Mouse (Mus musculus) heart, embryonic 11.5 days (tissue): ENCODE results near the gene Cln6. TPM values are rescaled to one million over a fixed set of nuclear protein-coding genes. Genes with fewer than 3 reads are reported as not detected.
"Not testable (repeated sequence)": the region's sequence is repeated elsewhere in the genome, so short reads cannot be mapped to it uniquely, and the experiment has no call there.

ENCODE experiments used
- ATAC-seq: fragments of 200-750 bp; cut with Nextera tagmentation; replicated peaks from 2 replicates; pipeline ENCODE4 v1.8.0; 2017; ENCODE audit warnings: moderate library complexity; ENCODE audit not compliant: insufficient number of reproducible peaks, low FRiP score, low TSS enrichment
- H3K27ac ChIP-seq: fragments of 300-500 bp; sonication (generic); 2 replicates; pipeline ENCODE4 v1.5.1; 2014; ENCODE audit warnings: mild to moderate bottlenecking, low read depth, low read length
- H3K27me3 ChIP-seq: fragments of 300-500 bp; sonication (generic); 2 replicates; pipeline ENCODE4 v1.6.1; 2014; ENCODE audit warnings: mild to moderate bottlenecking, low read length, mixed read lengths; ENCODE audit not compliant: control insufficient read depth, insufficient read depth
- H3K36me3 ChIP-seq: fragments of 300-500 bp; sonication (generic); 2 replicates; pipeline ENCODE4 v1.6.1; 2014; ENCODE audit warnings: mild to moderate bottlenecking, low read length, moderate library complexity, mixed read lengths; ENCODE audit not compliant: control insufficient read depth, insufficient read depth
- H3K4me1 ChIP-seq: fragments of 300-500 bp; sonication (generic); 2 replicates; pipeline ENCODE4 v1.6.1; 2014; ENCODE audit warnings: low read length; ENCODE audit not compliant: control insufficient read depth, insufficient read depth
- H3K4me2 ChIP-seq: fragments of 300-500 bp; sonication (generic); 2 replicates; pipeline ENCODE4 v1.6.1; 2014; ENCODE audit warnings: mild to moderate bottlenecking, moderate library complexity
- H3K4me3 ChIP-seq: fragments of 300-500 bp; sonication (generic); 2 replicates; pipeline ENCODE4 v1.5.1; 2014; ENCODE audit warnings: low read depth, low read length
- H3K9ac ChIP-seq: fragments of 300-500 bp; sonication (generic); 2 replicates; pipeline ENCODE4 v1.6.1; 2014; ENCODE audit warnings: mild to moderate bottlenecking, low read depth, low read length, moderate library complexity
- H3K9me3 ChIP-seq: fragments of 300-500 bp; sonication (generic); replicated peaks from 2 replicates; pipeline ENCODE4 v1.6.1; 2016; ENCODE audit warnings: low read length; ENCODE audit not compliant: control insufficient read depth
- WGBS: fragments of 180-500 bp; shearing (Covaris S2); extraction: QIAGEN DNeasy Blood & Tissue Kit; methylation state at CpG from one replicate; pipeline ENCODE4 v1.1.7; 2014; ENCODE audit not compliant: insufficient replicate concordance; 5-methylcytosine and 5-hydroxymethylcytosine counted together
- polyA plus RNA-seq: library from polyadenylated mRNA; unstranded; fragments of >200 nt; fragmentation: Nextera tagmentation; extraction: Ambion mirVana; gene quantifications from 2 replicates; pipeline ENCODE4 v1.2.1, GENCODE M21; 2014

The Cln6 gene
- polyA plus RNA-seq, 1 experiment from 2014 or later, result 17.9 TPM

- Histone ChIP-seq H3K9ac (no peak overlapping the region), H3K36me3 (no peaks in the 10 kb centered on the region), H3K9me3 (no peaks in the 10 kb centered on the region), H3K4me1 (peaks cover 4% of the 10 kb centered on the region; the same call in 1 of the 2 replicates), H3K4me3 (no peak overlapping the region), H3K27ac (no peak overlapping the region), H3K4me2 (no peak overlapping the region), H3K27me3 (no peaks in the 10 kb centered on the region)
- 70% methylated on average over 2 of the region's 2 CpGs for WGBS
- ATAC-seq, result no peak
These were observed 23.8 kb upstream of the Cln6 start for GRCm38 (mm10) chr9:62814751-62815150.

GRCm38 (mm10) chr9:62816323-62817098, 22.1 kb upstream of the Cln6 start:
- Histone ChIP-seq H3K27me3 (no peaks in the 10 kb centered on the region), H3K9me3 (no peaks in the 10 kb centered on the region), H3K4me3 (no peak overlapping the region), H3K4me1 (peaks cover 4% of the 10 kb centered on the region; the same call in 1 of the 2 replicates), H3K9ac (no peak overlapping the region), H3K27ac (no peak overlapping the region), H3K4me2 (0 out of 2 replicates have a peak overlapping the region, but pooled peaks have one; percentile 9), H3K36me3 (no peaks in the 10 kb centered on the region)
- WGBS, result 60% methylated on average over 9 of the region's 9 CpGs
- ATAC-seq, result no peak

GRCm38 (mm10) chr9:62817099-62817571, 21.4 kb upstream of the Cln6 start:
- no peaks in the 10 kb centered on the region for H3K27me3 ChIP-seq
- WGBS, result 53% methylated on average over 12 of the region's 12 CpGs
- H3K9ac ChIP-seq, result no peak overlapping the region
- no peaks in the 10 kb centered on the region for H3K9me3 ChIP-seq
- H3K27ac ChIP-seq, result no peak overlapping the region
- H3K4me2 ChIP-seq, result 0 out of 2 replicates have a peak overlapping the region, but pooled peaks have one; percentile 9
- H3K4me1 ChIP-seq, result peaks cover 4% of the 10 kb centered on the region; the same call in 1 of the 2 replicates
- ATAC-seq, result no peak; the same call in 1 of the 2 replicates
- no peak overlapping the region for H3K4me3 ChIP-seq
- no peaks in the 10 kb centered on the region for H3K36me3 ChIP-seq

GRCm38 (mm10) chr9:62817828-62818614, 20.6 kb upstream of the Cln6 start:
- peak overlapping the region; percentile 7; the same call in 1 of the 2 replicates for H3K27ac ChIP-seq
- no peaks in the 10 kb centered on the region for H3K9me3 ChIP-seq
- H3K4me1 ChIP-seq, result peaks cover 4% of the 10 kb centered on the region; the same call in 1 of the 2 replicates
- no peak overlapping the region for H3K9ac ChIP-seq
- WGBS, result 62% methylated on average over 4 of the region's 4 CpGs
- H3K27me3 ChIP-seq, result no peaks in the 10 kb centered on the region
- H3K36me3 ChIP-seq, result no peaks in the 10 kb centered on the region
- no peak overlapping the region for H3K4me3 ChIP-seq
- ATAC-seq, result no peak
- H3K4me2 ChIP-seq, result no peak overlapping the region

GRCm38 (mm10) chr9:62819494-62819893, 19.1 kb upstream of the Cln6 start:
- Histone ChIP-seq H3K36me3 (no peaks in the 10 kb centered on the region), H3K9me3 (no peaks in the 10 kb centered on the region), H3K27ac (no peak overlapping the region), H3K4me2 (no peak overlapping the region), H3K27me3 (no peaks in the 10 kb centered on the region), H3K9ac (no peak overlapping the region), H3K4me1 (peaks cover 4% of the 10 kb centered on the region; the same call in 1 of the 2 replicates), H3K4me3 (no peak overlapping the region)
- 72% methylated on average over 3 of the region's 3 CpGs for WGBS
- ATAC-seq, result no peak

GRCm38 (mm10) chr9:62819910-62820309, 18.7 kb upstream of the Cln6 start:
- H3K9me3 ChIP-seq, H3K4me1 ChIP-seq: not testable (repeated sequence)

GRCm38 (mm10) chr9:62820829-62821228, 17.8 kb upstream of the Cln6 start:
- no peak overlapping the region for H3K27ac ChIP-seq
- no peak for ATAC-seq
- H3K4me3 ChIP-seq, result no peak overlapping the region
- WGBS, result 83% methylated on average over 6 of the region's 6 CpGs
- H3K27me3 ChIP-seq, result no peaks in the 10 kb centered on the region
- H3K4me2 ChIP-seq, result no peak overlapping the region
- H3K4me1 ChIP-seq, result peaks cover 7% of the 10 kb centered on the region
- H3K9me3 ChIP-seq, result no peaks in the 10 kb centered on the region
- H3K36me3 ChIP-seq, result no peaks in the 10 kb centered on the region
- no peak overlapping the region for H3K9ac ChIP-seq

More at GRCm38 (mm10) chr9:62819910-62820309, 18.7 kb upstream of the Cln6 start:
- 81% methylated on average over 6 of the region's 6 CpGs for WGBS
- not testable (repeated sequence) for H3K4me2 ChIP-seq, ATAC-seq, H3K27me3 ChIP-seq, H3K36me3 ChIP-seq, H3K27ac ChIP-seq, H3K9ac ChIP-seq, H3K4me3 ChIP-seq

- H3K36me3 ChIP-seq, result no peaks in the 10 kb centered on the region
- H3K9ac ChIP-seq, result no peak overlapping the region
- no peaks in the 10 kb centered on the region for H3K27me3 ChIP-seq
- no peak overlapping the region for H3K4me3 ChIP-seq
- 87% methylated on average over 7 of the region's 7 CpGs for WGBS
- H3K4me2 ChIP-seq, result no peak overlapping the region
- no peak overlapping the region for H3K27ac ChIP-seq
- H3K4me1 ChIP-seq, result peaks cover 15% of the 10 kb centered on the region
- no peaks in the 10 kb centered on the region for H3K9me3 ChIP-seq
- no peak for ATAC-seq
These were observed 16.8 kb upstream of the Cln6 start for GRCm38 (mm10) chr9:62821811-62822210.
